Mouse (Mus musculus) liver, embryonic 14.5 days (tissue): ENCODE measurements at regions not wholly inside any gene's neighbourhood (a gene's known extent, or its start where the extent isn't known, plus 50 kb on each side); places are given as distances from the start of the nearest gene placed in this dataset.

Experiments used
- CTCF ChIP-seq: IDR thresholded peaks from 2 replicates; pipeline ENCODE4 v1.5.1; 2016; ENCODE audit warnings: antibody characterized with exemption, low read depth, control low read depth
- EP300 ChIP-seq: IDR thresholded peaks from 2 replicates; pipeline ENCODE4 v1.6.1; 2016; ENCODE audit warnings: antibody characterized with exemption, low read depth

DNA sequence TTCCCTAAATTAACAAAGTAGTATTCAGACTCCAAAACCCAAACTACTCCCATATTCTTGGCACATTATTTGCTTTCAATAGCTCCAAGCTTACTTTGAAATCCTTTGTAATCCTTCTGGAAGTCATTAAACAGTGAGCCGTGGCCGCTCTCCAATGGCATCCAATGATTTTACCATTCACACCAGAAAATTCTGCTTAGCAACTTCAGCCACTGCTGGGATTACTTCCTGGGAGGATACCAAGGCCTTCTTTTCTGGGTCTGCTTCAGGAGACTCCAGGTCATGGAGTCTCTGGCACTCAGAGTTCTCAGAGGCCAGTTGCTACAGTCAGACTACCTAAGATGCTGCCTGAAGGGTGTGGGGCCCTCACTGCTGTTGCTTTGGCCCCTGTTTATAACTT, 147.7 kb upstream of the Akirin2 start:
- TF ChIP-seq EP300: no peak
- no peak for TF ChIP-seq CTCF
